Mouse (Mus musculus) stomach, postnatal 0 days (tissue): Measurements from ENCODE around the gene Kat6b. TPM values are rescaled to one million over a fixed set of nuclear protein-coding genes. Genes with fewer than 3 reads are reported as not detected.

ENCODE experiments used
- ATAC-seq: fragments of 200-750 bp; cut with Nextera tagmentation; 2 replicates; pipeline ENCODE4 v1.8.0; 2017; ENCODE audit not compliant: low FRiP score, low TSS enrichment
- DNase-seq: peaks from one replicate; pipeline ENCODE4 v3.0.0-alpha.2; 2016; ENCODE audit warnings: low spot score
- H3K27ac ChIP-seq: fragments of 300-500 bp; sonication (generic); replicated peaks from 2 replicates; pipeline ENCODE4 v1.5.1; 2014; ENCODE audit warnings: mild to moderate bottlenecking, control low read depth
- H3K27me3 ChIP-seq: fragments of 300-500 bp; sonication (generic); 2 replicates; pipeline ENCODE4 v1.6.1; 2014; ENCODE audit warnings: low read length; ENCODE audit not compliant: control insufficient read depth, insufficient read depth
- H3K36me3 ChIP-seq: fragments of 300-500 bp; sonication (generic); 2 replicates; pipeline ENCODE4 v1.6.1; 2014; ENCODE audit warnings: low read length, mixed read lengths; ENCODE audit not compliant: control insufficient read depth, insufficient read depth
- H3K4me1 ChIP-seq: fragments of 300-500 bp; sonication (generic); replicated peaks from 2 replicates; pipeline ENCODE4 v1.6.1; 2014; ENCODE audit warnings: antibody characterized with exemption; ENCODE audit not compliant: control insufficient read depth, insufficient read depth
- H3K4me2 ChIP-seq: fragments of 300-500 bp; sonication (generic); replicated peaks from 2 replicates; pipeline ENCODE4 v1.6.1; 2014; ENCODE audit warnings: low read depth, mild to moderate bottlenecking, control low read depth, moderate library complexity
- H3K4me3 ChIP-seq: fragments of 300-500 bp; sonication (generic); 2 replicates; pipeline ENCODE4 v1.5.1; 2014; ENCODE audit warnings: low read depth, low read length, control low read depth
- H3K9ac ChIP-seq: fragments of 300-500 bp; sonication (generic); 2 replicates; pipeline ENCODE4 v1.6.1; 2014; ENCODE audit warnings: mild to moderate bottlenecking, low read length, control low read depth, mixed read lengths
- H3K9me3 ChIP-seq: fragments of 300-500 bp; sonication (generic); 2 replicates; pipeline ENCODE4 v1.6.1; 2016; ENCODE audit warnings: low read length; ENCODE audit not compliant: control insufficient read depth
- CTCF ChIP-seq: IDR thresholded peaks from 2 replicates; pipeline ENCODE4 v1.5.1; 2016; ENCODE audit warnings: antibody characterized with exemption, low read depth, mild to moderate bottlenecking, moderate library complexity
- EP300 ChIP-seq: optimal IDR thresholded peaks from 2 replicates; pipeline ENCODE3; 2016; ENCODE audit warnings: antibody characterized with exemption
- WGBS: fragments of 180-500 bp; shearing (Covaris S2); extraction: QIAGEN DNeasy Blood & Tissue Kit; methylation state at CpG from one replicate; pipeline ENCODE4 v1.1.7; 2014; 5-methylcytosine and 5-hydroxymethylcytosine counted together
- polyA plus RNA-seq: library from polyadenylated mRNA; unstranded; fragments of >200 nt; fragmentation: Nextera tagmentation; extraction: Ambion mirVana; gene quantifications from 2 replicates; pipeline ENCODE4 v1.2.1, GENCODE M21; 2015

Gene Kat6b
- polyA plus RNA-seq, 1 experiment from 2014 or later = 4.0 TPM

- no peak for DNase-seq
- H3K27ac ChIP-seq = no peak overlapping the region
- H3K9me3 ChIP-seq = no peaks in the 10 kb centered on the region
- H3K36me3 ChIP-seq = no peaks in the 10 kb centered on the region
- no peaks in the 10 kb centered on the region for H3K27me3 ChIP-seq
- 67% methylated on average over 4 of the region's 4 CpGs for WGBS
- no peak overlapping the region for H3K9ac ChIP-seq
- ATAC-seq = no peak
- H3K4me3 ChIP-seq = no peak overlapping the region
- 0 out of 2 replicates have a peak, but pooled peaks cover 3% of the 10 kb centered on the region for H3K4me1 ChIP-seq
- TF ChIP-seq EP300 = no peak
- no peak for TF ChIP-seq CTCF
- no peak overlapping the region for H3K4me2 ChIP-seq
Observed at GRCm38 (mm10) chr14:21590205-21590604, 109.0 kb downstream of the Kat6b start.

GRCm38 (mm10) chr14:21592152-21592551 lies 110.9 kb downstream of the Kat6b start:
- Histone ChIP-seq H3K27ac (no peak overlapping the region), H3K36me3 (no peaks in the 10 kb centered on the region), H3K4me3 (no peak overlapping the region), H3K27me3 (no peaks in the 10 kb centered on the region), H3K9me3 (no peaks in the 10 kb centered on the region), H3K4me2 (no peak overlapping the region), H3K9ac (no peak overlapping the region), H3K4me1 (0 out of 2 replicates have a peak, but pooled peaks cover 3% of the 10 kb centered on the region)
- WGBS = 97% methylated on average over 1 of the region's 1 CpGs
- no peak for DNase-seq
- no peak for ATAC-seq
- TF ChIP-seq CTCF (peak; percentile 54), EP300 (no peak)

- no peak overlapping the region for H3K4me2 ChIP-seq
- H3K9ac ChIP-seq = no peak overlapping the region
- TF ChIP-seq CTCF (no peak), EP300 (no peak)
- DNase-seq (no peak), ATAC-seq (no peak)
- H3K36me3 ChIP-seq = no peaks in the 10 kb centered on the region
- no peak overlapping the region for H3K4me3 ChIP-seq
- H3K4me1 ChIP-seq = 0 out of 2 replicates have a peak, but pooled peaks cover 3% of the 10 kb centered on the region
- no peaks in the 10 kb centered on the region for H3K9me3 ChIP-seq
- 58% methylated on average over 8 of the region's 8 CpGs for whole genome bisulfite sequencing
- no peaks in the 10 kb centered on the region for H3K27me3 ChIP-seq
- H3K27ac ChIP-seq = no peak overlapping the region
Observed at GRCm38 (mm10) chr14:21592985-21593750, 111.9 kb downstream of the Kat6b start.

- DNase-seq = no peak
- H3K27me3 ChIP-seq = no peaks in the 10 kb centered on the region
- no peak overlapping the region for H3K4me2 ChIP-seq
- TF ChIP-seq CTCF (no peak), EP300 (no peak)
- no peak for ATAC-seq
- H3K4me3 ChIP-seq = no peak overlapping the region
- 41% methylated on average over 9 of the region's 9 CpGs for WGBS
- no peak overlapping the region for H3K9ac ChIP-seq
- no peaks in the 10 kb centered on the region for H3K36me3 ChIP-seq
- H3K27ac ChIP-seq = no peak overlapping the region
- no peaks in the 10 kb centered on the region for H3K9me3 ChIP-seq
- H3K4me1 ChIP-seq = no peaks in the 10 kb centered on the region
Observed at GRCm38 (mm10) chr14:21599446-21600173, 118.4 kb downstream of the Kat6b start.

- TF ChIP-seq EP300 = no peak
- TF ChIP-seq CTCF = no peak
- DNase-seq = no peak
- H3K4me2 ChIP-seq = no peak overlapping the region
- no peaks in the 10 kb centered on the region for H3K27me3 ChIP-seq
- H3K36me3 ChIP-seq = no peaks in the 10 kb centered on the region
- no peak overlapping the region for H3K9ac ChIP-seq
- no peak overlapping the region for H3K4me3 ChIP-seq
- no peak for ATAC-seq
- 84% methylated on average over 5 of the region's 5 CpGs for WGBS
- no peak overlapping the region for H3K27ac ChIP-seq
- H3K9me3 ChIP-seq = no peaks in the 10 kb centered on the region
- no peaks in the 10 kb centered on the region for H3K4me1 ChIP-seq
Observed at GRCm38 (mm10) chr14:21600174-21600566, 118.9 kb downstream of the Kat6b start.

- H3K9ac ChIP-seq = no peak overlapping the region
- 73% methylated on average over 1 of the region's 1 CpGs for WGBS
- H3K9me3 ChIP-seq = no peaks in the 10 kb centered on the region
- no peaks in the 10 kb centered on the region for H3K36me3 ChIP-seq
- ATAC-seq (no peak), DNase-seq (no peak)
- no peaks in the 10 kb centered on the region for H3K4me1 ChIP-seq
- no peak overlapping the region for H3K4me2 ChIP-seq
- no peak overlapping the region for H3K27ac ChIP-seq
- TF ChIP-seq EP300 = no peak
- TF ChIP-seq CTCF = no peak
- no peaks in the 10 kb centered on the region for H3K27me3 ChIP-seq
- no peak overlapping the region for H3K4me3 ChIP-seq
Observed at GRCm38 (mm10) chr14:21600628-21601027, 119.4 kb downstream of the Kat6b start.
